Mouse (Mus musculus): ENCODE measurements around the gene Scyl2. TPM values are rescaled to one million over a fixed set of nuclear protein-coding genes. Genes with fewer than 3 reads are reported as not detected.
A peak's percentile ranks its signal among the peaks of the same experiment; 100 is the strongest.

Gene Scyl2
- 14.1 and 15.1 TPM in 2 replicates for total RNA-seq (2012; rRNA removed)
- total RNA-seq (2014; rRNA removed): 17.4 and 19.5 TPM in 2 replicates
- polyA plus RNA-seq (2012; ENCODE audit: insufficient read length, low read depth): 15.5 and 17.2 TPM in 2 replicates

- peak; percentile 54; the same call in 1 of the 2 replicates for TF ChIP-seq JUN (IDR thresholded peaks at IDR 0.05; ENCODE audit: insufficient read depth, low read depth, low read length)
- TF ChIP-seq CHD2 (IDR thresholded peaks at IDR 0.05; ENCODE audit: low read length): peak; percentile 49; the same call in 1 of the 2 replicates
- TF ChIP-seq IRF4 (IDR thresholded peaks at IDR 0.05; ENCODE audit: low read depth, low read length): peak; percentile 35; the same call in 1 of the 2 replicates
- no peak for TF ChIP-seq MEF2A (IDR thresholded peaks at IDR 0.05; ENCODE audit: borderline replicate concordance, low read depth, low read length)
- TF ChIP-seq ZC3H11A (IDR thresholded peaks at IDR 0.05; ENCODE audit: low read depth, low read length): no peak
- peak; percentile 45; the same call in 1 of the 2 replicates for TF ChIP-seq NELFE (IDR thresholded peaks at IDR 0.05; ENCODE audit: low read depth, low read length)
- TF ChIP-seq USF2 (conservative IDR thresholded peaks at IDR 0.05; ENCODE audit: low read depth, low read length): no peak
- TF ChIP-seq JUND (conservative IDR thresholded peaks at IDR 0.05; ENCODE audit: low read depth, low read length): peak; percentile 69
- peak; percentile 39; the same call in 1 of the 2 replicates for TF ChIP-seq ZMIZ1 (IDR thresholded peaks at IDR 0.05; ENCODE audit: low read depth, low read length)
- peak; percentile 71 for TF ChIP-seq POLR2A (IDR thresholded peaks at IDR 0.05; ENCODE audit: low read depth, low read length)
- TF ChIP-seq NRF1 (IDR thresholded peaks at IDR 0.05; ENCODE audit: low read depth, low read length): no peak
- no peak for TF ChIP-seq E2F4 (IDR thresholded peaks at IDR 0.05; ENCODE audit: insufficient replicate concordance, low read depth, low read length)
- no peak for TF ChIP-seq USF1 (IDR thresholded peaks at IDR 0.05; ENCODE audit: low read depth, low read length)
- peak; percentile 45; the same call in 1 of the 2 replicates for TF ChIP-seq SIN3A (IDR thresholded peaks at IDR 0.05; ENCODE audit: low read length)
- TF ChIP-seq ELF1 (IDR thresholded peaks at IDR 0.05; ENCODE audit: low read depth, low read length): peak; percentile 69
- no peak for TF ChIP-seq MAFK (IDR thresholded peaks at IDR 0.05; ENCODE audit: insufficient replicate concordance, low read length)
- peak; percentile 60 for TF ChIP-seq HCFC1 (IDR thresholded peaks at IDR 0.05; ENCODE audit: low read depth, low read length)
- no peak for TF ChIP-seq GABPA (IDR thresholded peaks at IDR 0.05; ENCODE audit: insufficient replicate concordance, low read depth, low read length)
- in situ Hi-C loops (cut with MboI; ENCODE audit: low pct_ligation_motif_present, low pct_unique_long_range_greater_than_20kb, low sequenced_read_pairs) (no loop called here), dilution Hi-C loops (cut with MboI; ENCODE audit: extremely low pct_ligation_motif_present, extremely low pct_unique_long_range_greater_than_20kb, low sequenced_read_pairs) (no loop called here)
- no peaks in the 10 kb centered on the region for H3K27me3 ChIP-seq (replicated peaks)
- H3K27ac ChIP-seq (ENCODE audit: insufficient read depth, low read depth): no peak within 1 kb of the TSS
- peaks cover 0 to 24% of the 10 kb centered on the region in 2 experiments; a peak in 2 of 4 replicates for H3K4me1 ChIP-seq (ENCODE audit: control insufficient read depth in 1 of 2, insufficient read depth in 2 of 2)
- peak within 1 kb of the TSS; percentile 39 for H3K9ac ChIP-seq (ENCODE audit: insufficient read depth, low read depth)
- H3K9me3 ChIP-seq (replicated peaks; ENCODE audit: low read length): no peaks in the 10 kb centered on the region
- peaks cover 14% of the 10 kb centered on the region; the same call in 1 of the 2 replicates for H3K79me2 ChIP-seq (replicated peaks; ENCODE audit: control insufficient read depth, extremely low read depth, insufficient read depth, poor library complexity, severe bottlenecking)
- peak within 1 kb of the TSS; percentile 75 to 92 (median 79) for H3K4me3 ChIP-seq (replicated peaks in 1 of 3; ENCODE audit: low read depth in 2 of 3, low read length in 2 of 3, poor library complexity in 1 of 3)
- DNase-seq (ENCODE audit: extremely low read depth): peak; percentile 93
- peaks cover 0 to 13% of the 10 kb centered on the region in 2 experiments for H3K36me3 ChIP-seq (replicated peaks in 1 of 2; ENCODE audit: control insufficient read depth in 1 of 2, insufficient read depth in 1 of 2, low read length in 1 of 2)
- peak within 1 kb of the TSS; percentile 76 for H3K4me2 ChIP-seq (ENCODE audit: insufficient read depth, low read depth, poor library complexity, severe bottlenecking)
These were observed at the start of gene Scyl2 for GRCm38 (mm10) chr10:89686139-89686808. TSS of gene Scyl2 (minus strand) at chr10:89686285.
